Mouse (Mus musculus): ENCODE data around the gene Zfp90. TPM values are rescaled to one million over a fixed set of nuclear protein-coding genes. Genes with fewer than 3 reads are reported as not detected.

The Zfp90 gene
- polyA plus RNA-seq, 1 experiment from 2014 or later, result 13.2 TPM

DNA sequence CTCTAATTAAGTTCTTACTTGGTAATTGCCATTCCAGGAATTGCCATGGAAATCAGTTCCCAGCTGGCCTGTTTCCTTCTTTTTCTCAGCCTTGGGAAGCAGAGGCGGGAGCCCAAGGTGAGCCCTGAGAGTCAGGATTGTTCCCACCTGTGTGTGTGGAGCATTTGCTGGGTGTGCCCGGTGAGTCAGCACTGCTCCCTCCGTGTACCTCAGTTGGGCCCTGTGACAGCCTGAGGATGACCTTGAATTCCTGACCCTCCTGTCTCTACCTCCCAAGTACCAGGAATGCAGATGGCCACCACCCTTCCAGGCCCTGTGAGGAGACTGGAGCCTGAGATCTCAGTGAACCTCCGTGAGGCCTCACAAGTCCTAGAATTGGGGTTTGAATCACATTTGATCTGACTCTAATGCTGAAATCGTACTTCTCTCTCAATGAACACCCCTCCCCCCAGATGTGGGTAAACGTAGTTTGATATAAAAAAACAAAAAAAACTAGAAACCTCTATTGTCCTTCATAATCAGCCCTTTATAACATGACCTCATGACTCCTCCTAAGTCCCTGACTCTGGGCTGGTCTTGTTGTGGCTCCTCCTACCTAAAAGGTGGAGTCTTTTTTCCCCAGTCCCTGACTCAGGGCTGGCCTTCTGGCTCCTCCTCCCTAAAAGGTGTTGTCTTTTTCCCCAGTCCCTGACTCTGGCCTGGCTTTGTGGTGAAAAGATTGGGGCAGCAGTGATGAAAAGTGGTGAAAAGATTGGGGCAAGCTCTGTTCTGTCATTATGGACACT is 36.4 kb downstream of the Zfp90 start:
- WGBS (ENCODE audit: insufficient replicate concordance), result 72% methylated on average over 6 of the region's 6 CpGs
- Histone ChIP-seq H3K9me3 (replicated peaks; ENCODE audit: control insufficient read depth, low read length) (no peaks in the 10 kb centered on the region), H3K4me1 (ENCODE audit: control insufficient read depth, insufficient read depth, low read length) (no peaks in the 10 kb centered on the region), H3K9ac (ENCODE audit: low read depth, low read length) (no peak overlapping the region), H3K27ac (ENCODE audit: low read depth, low read length) (no peak overlapping the region), H3K4me2 (no peak overlapping the region), H3K27me3 (ENCODE audit: control insufficient read depth, insufficient read depth, low read length) (no peaks in the 10 kb centered on the region), H3K4me3 (ENCODE audit: low read depth, low read length) (no peak overlapping the region), H3K36me3 (ENCODE audit: control insufficient read depth, insufficient read depth, low read length) (no peaks in the 10 kb centered on the region)
- no peak for ATAC-seq (replicated peaks; ENCODE audit: insufficient number of reproducible peaks, low FRiP score, low TSS enrichment)

DNA sequence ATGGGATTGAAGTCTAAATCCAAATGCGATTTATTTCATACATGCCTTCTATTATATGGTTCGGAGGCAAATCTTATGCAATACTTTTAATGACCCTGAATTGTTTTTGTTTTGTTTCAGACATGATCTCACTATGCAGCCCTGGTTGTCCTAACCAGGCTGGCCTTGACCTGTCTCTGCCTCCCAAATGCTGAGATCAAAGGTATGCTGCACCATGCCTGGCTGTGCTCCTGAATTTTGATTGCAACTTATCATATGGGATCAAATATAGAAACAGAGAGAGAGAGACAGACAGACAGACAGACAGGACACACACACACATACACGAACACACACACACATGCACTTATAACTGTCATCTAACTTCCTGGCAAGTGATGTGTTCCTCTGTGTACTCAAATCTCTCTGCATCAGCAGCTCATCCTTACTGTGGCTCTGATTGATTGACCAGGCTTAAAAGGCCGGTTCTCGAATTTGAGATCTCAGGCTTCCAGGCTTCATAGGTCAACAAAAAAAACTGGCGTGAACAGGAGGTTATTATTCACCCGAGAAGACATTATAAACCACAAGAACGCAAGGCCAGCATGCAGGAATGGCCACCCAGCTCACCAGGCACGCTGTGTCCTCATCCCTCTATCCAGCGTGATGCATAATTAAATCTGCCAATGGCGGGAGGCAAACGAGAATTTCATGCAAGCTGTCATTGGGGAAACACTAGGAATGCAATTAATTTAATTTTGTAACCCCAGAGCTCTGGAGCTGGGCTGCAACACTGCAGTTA is 37.8 kb downstream of the Zfp90 start:
- no peaks in the 10 kb centered on the region for H3K9me3 ChIP-seq (replicated peaks; ENCODE audit: control insufficient read depth, low read length)
- no peak overlapping the region for H3K27ac ChIP-seq (ENCODE audit: low read depth, low read length)
- no peak overlapping the region for H3K9ac ChIP-seq (ENCODE audit: low read depth, low read length)
- H3K36me3 ChIP-seq (ENCODE audit: control insufficient read depth, insufficient read depth, low read length), result no peaks in the 10 kb centered on the region
- 70% methylated on average over 12 of the region's 12 CpGs for WGBS (ENCODE audit: insufficient replicate concordance)
- no peak overlapping the region for H3K4me2 ChIP-seq
- no peak overlapping the region for H3K4me3 ChIP-seq (ENCODE audit: low read depth, low read length)
- ATAC-seq (replicated peaks; ENCODE audit: insufficient number of reproducible peaks, low FRiP score, low TSS enrichment), result no peak
- no peaks in the 10 kb centered on the region for H3K27me3 ChIP-seq (ENCODE audit: control insufficient read depth, insufficient read depth, low read length)
- H3K4me1 ChIP-seq (ENCODE audit: control insufficient read depth, insufficient read depth, low read length), result no peaks in the 10 kb centered on the region

DNA sequence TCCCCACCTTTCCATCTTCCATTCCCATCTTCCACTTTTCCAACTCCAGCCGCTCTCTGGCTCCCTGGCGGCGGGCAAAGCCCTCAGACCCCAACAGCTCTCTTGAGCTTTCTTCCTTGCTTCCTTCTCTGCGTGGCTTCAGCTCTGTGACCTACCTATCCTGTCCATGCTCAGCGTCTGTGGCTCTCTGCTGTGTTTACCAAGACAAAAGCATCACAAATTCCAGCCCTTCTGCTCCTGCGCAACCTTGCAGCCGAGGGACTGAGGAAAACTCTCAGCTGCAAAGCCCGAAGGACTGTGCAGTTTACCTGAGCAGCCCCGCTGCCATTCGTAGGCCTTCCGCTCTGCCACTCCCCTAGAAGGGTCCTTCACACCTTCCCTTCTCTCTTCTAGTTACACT is 38.9 kb downstream of the Zfp90 start:
- Histone ChIP-seq H3K27ac (ENCODE audit: low read depth, low read length) (no peak overlapping the region), H3K4me2 (no peak overlapping the region), H3K27me3 (ENCODE audit: control insufficient read depth, insufficient read depth, low read length) (no peaks in the 10 kb centered on the region), H3K36me3 (ENCODE audit: control insufficient read depth, insufficient read depth, low read length) (no peaks in the 10 kb centered on the region), H3K4me1 (ENCODE audit: control insufficient read depth, insufficient read depth, low read length) (no peaks in the 10 kb centered on the region), H3K4me3 (ENCODE audit: low read depth, low read length) (no peak overlapping the region), H3K9me3 (replicated peaks; ENCODE audit: control insufficient read depth, low read length) (no peaks in the 10 kb centered on the region), H3K9ac (ENCODE audit: low read depth, low read length) (no peak overlapping the region)
- ATAC-seq (replicated peaks; ENCODE audit: insufficient number of reproducible peaks, low FRiP score, low TSS enrichment), result no peak
- 69% methylated on average over 11 of the region's 11 CpGs for WGBS (ENCODE audit: insufficient replicate concordance)

DNA sequence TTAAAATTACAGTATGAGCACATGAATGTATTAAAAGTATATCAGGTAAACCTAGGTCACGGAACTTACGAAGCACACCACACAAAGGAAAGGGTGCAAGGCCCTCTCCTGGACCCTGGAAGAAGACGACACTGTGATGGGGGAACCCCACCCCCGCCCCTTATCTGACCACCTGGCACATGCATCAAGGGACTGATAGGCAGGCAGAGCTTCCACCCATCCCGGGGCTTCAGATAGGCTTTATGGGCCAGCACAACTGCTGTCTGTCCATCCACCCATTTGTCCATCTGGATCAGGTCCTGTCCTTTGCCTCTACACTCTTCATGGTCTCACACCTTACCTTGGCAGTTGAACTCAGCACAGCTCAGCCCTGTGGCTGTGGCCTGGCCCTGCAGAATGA is 47.0 kb downstream of the Zfp90 start:
- no peak for ATAC-seq (replicated peaks; ENCODE audit: insufficient number of reproducible peaks, low FRiP score, low TSS enrichment)
- Histone ChIP-seq H3K9ac (ENCODE audit: low read depth, low read length) (no peak overlapping the region), H3K4me1 (ENCODE audit: control insufficient read depth, insufficient read depth, low read length) (peaks cover 8% of the 10 kb centered on the region), H3K9me3 (replicated peaks; ENCODE audit: control insufficient read depth, low read length) (no peaks in the 10 kb centered on the region), H3K36me3 (ENCODE audit: control insufficient read depth, insufficient read depth, low read length) (no peaks in the 10 kb centered on the region), H3K4me2 (no peak overlapping the region), H3K27me3 (ENCODE audit: control insufficient read depth, insufficient read depth, low read length) (no peaks in the 10 kb centered on the region), H3K27ac (ENCODE audit: low read depth, low read length) (no peak overlapping the region), H3K4me3 (ENCODE audit: low read depth, low read length) (no peak overlapping the region)
- 47% methylated on average over 5 of the region's 5 CpGs for WGBS (ENCODE audit: insufficient replicate concordance)

DNA sequence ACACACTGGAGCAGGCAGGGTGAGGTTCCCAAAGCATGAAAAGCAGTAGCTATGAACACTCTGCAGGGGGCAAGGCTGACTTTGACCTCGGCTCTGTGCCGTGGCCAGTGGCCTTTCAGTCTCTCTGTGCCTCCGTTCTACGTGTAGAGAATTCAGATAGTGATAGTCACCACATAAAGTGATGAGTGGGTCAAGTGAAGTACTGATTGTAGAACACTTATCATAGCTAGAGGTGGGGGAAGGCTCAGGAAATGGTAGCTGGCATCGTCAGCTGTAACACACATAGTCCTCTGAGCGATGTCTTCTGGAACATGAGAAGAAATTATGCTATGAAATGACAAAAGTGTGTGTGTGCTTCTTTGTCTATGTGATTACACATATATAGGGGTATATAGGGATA is 48.7 kb downstream of the Zfp90 start:
- no peaks in the 10 kb centered on the region for H3K27me3 ChIP-seq (ENCODE audit: control insufficient read depth, insufficient read depth, low read length)
- no peak for ATAC-seq (replicated peaks; ENCODE audit: insufficient number of reproducible peaks, low FRiP score, low TSS enrichment)
- no peaks in the 10 kb centered on the region for H3K9me3 ChIP-seq (replicated peaks; ENCODE audit: control insufficient read depth, low read length)
- no peak overlapping the region for H3K27ac ChIP-seq (ENCODE audit: low read depth, low read length)
- WGBS (ENCODE audit: insufficient replicate concordance), result 47% methylated on average over 6 of the region's 6 CpGs
- no peak overlapping the region for H3K9ac ChIP-seq (ENCODE audit: low read depth, low read length)
- H3K4me3 ChIP-seq (ENCODE audit: low read depth, low read length), result no peak overlapping the region
- no peaks in the 10 kb centered on the region for H3K36me3 ChIP-seq (ENCODE audit: control insufficient read depth, insufficient read depth, low read length)
- H3K4me2 ChIP-seq, result no peak overlapping the region
- peaks cover 8% of the 10 kb centered on the region for H3K4me1 ChIP-seq (ENCODE audit: control insufficient read depth, insufficient read depth, low read length)

DNA sequence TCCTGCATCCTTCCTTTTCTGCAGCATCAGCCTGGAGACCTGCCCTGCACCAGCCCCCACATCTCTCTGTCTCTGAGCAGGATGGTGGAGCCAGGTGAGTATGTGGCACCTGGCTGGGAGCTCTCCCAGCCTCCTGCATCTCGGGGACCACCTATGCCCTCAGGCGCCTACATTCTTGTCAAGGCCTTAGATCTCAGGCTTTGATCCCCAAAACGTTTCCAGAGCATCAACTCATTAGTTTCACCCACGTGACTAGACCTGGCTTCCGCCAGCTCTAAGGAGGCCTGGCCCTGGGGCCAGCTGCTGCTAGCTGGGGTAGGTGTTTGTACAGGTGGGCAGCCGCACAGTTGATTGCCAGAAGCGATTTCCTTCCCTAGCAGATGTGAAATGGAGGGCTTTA is 54.4 kb downstream of the Zfp90 start:
- Histone ChIP-seq H3K27me3 (ENCODE audit: control insufficient read depth, insufficient read depth, low read length) (no peaks in the 10 kb centered on the region), H3K9ac (ENCODE audit: low read depth, low read length) (no peak overlapping the region), H3K36me3 (ENCODE audit: control insufficient read depth, insufficient read depth, low read length) (no peaks in the 10 kb centered on the region), H3K9me3 (replicated peaks; ENCODE audit: control insufficient read depth, low read length) (no peaks in the 10 kb centered on the region), H3K4me1 (ENCODE audit: control insufficient read depth, insufficient read depth, low read length) (no peaks in the 10 kb centered on the region), H3K4me3 (ENCODE audit: low read depth, low read length) (no peak overlapping the region), H3K27ac (ENCODE audit: low read depth, low read length) (no peak overlapping the region), H3K4me2 (no peak overlapping the region)
- no peak for ATAC-seq (replicated peaks; ENCODE audit: insufficient number of reproducible peaks, low FRiP score, low TSS enrichment)
- WGBS (ENCODE audit: insufficient replicate concordance), result 48% methylated on average over 7 of the region's 7 CpGs

DNA sequence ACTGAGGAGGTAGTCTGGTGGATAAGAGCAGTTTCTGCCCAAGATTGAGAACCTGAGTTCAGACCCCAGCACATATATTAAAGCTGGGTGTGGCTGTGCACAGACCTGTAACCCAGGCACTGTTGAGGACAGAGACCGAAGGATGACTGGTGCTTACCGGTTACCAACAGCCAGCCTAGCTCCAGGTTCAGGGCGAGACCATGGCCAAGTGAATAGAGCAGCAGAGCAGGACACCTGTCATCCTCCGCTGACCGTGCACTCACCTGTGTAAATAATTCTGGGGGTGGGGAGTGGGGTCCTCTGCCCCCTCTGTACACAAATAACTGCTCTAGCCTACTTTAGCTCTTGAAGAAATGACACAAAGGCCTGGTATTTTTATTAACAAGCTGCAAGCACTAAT is 58.9 kb downstream of the Zfp90 start:
- Histone ChIP-seq H3K36me3 (ENCODE audit: control insufficient read depth, insufficient read depth, low read length) (no peaks in the 10 kb centered on the region), H3K4me3 (ENCODE audit: low read depth, low read length) (no peak overlapping the region), H3K9me3 (replicated peaks; ENCODE audit: control insufficient read depth, low read length) (no peaks in the 10 kb centered on the region), H3K4me2 (no peak overlapping the region), H3K9ac (ENCODE audit: low read depth, low read length) (no peak overlapping the region), H3K27ac (ENCODE audit: low read depth, low read length) (no peak overlapping the region), H3K27me3 (ENCODE audit: control insufficient read depth, insufficient read depth, low read length) (no peaks in the 10 kb centered on the region), H3K4me1 (ENCODE audit: control insufficient read depth, insufficient read depth, low read length) (no peaks in the 10 kb centered on the region)
- ATAC-seq (replicated peaks; ENCODE audit: insufficient number of reproducible peaks, low FRiP score, low TSS enrichment), result no peak
- WGBS (ENCODE audit: insufficient replicate concordance), result 78% methylated on average over 5 of the region's 5 CpGs
